Mouse (Mus musculus): ENCODE measurements at regions not wholly inside any gene's neighbourhood (a gene's known extent, or its start where the extent isn't known, plus 50 kb on each side); places are given as distances from the start of the nearest gene placed in this dataset.

GRCm38 (mm10) chr3:34328865-34329264 lies 247.7 kb upstream of the Dnajc19 start:
- Histone ChIP-seq H3K4me3 (ENCODE audit: low read depth, low read length) (no peak overlapping the region), H3K9ac (replicated peaks; ENCODE audit: low read length, poor library complexity, severe bottlenecking) (no peak overlapping the region), H3K36me3 (ENCODE audit: insufficient read depth, low read length) (no peaks in the 10 kb centered on the region), H3K27ac (ENCODE audit: low read depth, low read length) (no peak overlapping the region), H3K4me2 (ENCODE audit: low read depth, low read length, poor library complexity, severe bottlenecking) (no peak overlapping the region), H3K9me3 (ENCODE audit: low read length) (no peaks in the 10 kb centered on the region), H3K4me1 (ENCODE audit: insufficient read depth, low read length) (no peaks in the 10 kb centered on the region), H3K27me3 (ENCODE audit: insufficient read depth, low read length) (no peaks in the 10 kb centered on the region)
- peak; percentile 66 for TF ChIP-seq CTCF (IDR thresholded peaks at IDR 0.05)
- WGBS: 21% methylated on average over 2 of the region's 2 CpGs
- peak; percentile 84 for DNase-seq (ENCODE audit: low spot score)
- ATAC-seq (ENCODE audit: low FRiP score): no peak

GRCm38 (mm10) chr3:34325669-34326068 lies 244.5 kb upstream of the Dnajc19 start:
- no peak overlapping the region for H3K4me3 ChIP-seq (ENCODE audit: low read depth, low read length)
- DNase-seq (ENCODE audit: low spot score) (no peak), ATAC-seq (ENCODE audit: low FRiP score) (no peak)
- H3K27ac ChIP-seq (ENCODE audit: low read depth, low read length): no peak overlapping the region
- no peak overlapping the region for H3K4me2 ChIP-seq (ENCODE audit: low read depth, low read length, poor library complexity, severe bottlenecking)
- H3K4me1 ChIP-seq (ENCODE audit: insufficient read depth, low read length): peaks cover 4% of the 10 kb centered on the region; the same call in 1 of the 2 replicates
- no peaks in the 10 kb centered on the region for H3K9me3 ChIP-seq (ENCODE audit: low read length)
- 96% methylated on average over 1 of the region's 1 CpGs for WGBS
- H3K36me3 ChIP-seq (ENCODE audit: insufficient read depth, low read length): no peaks in the 10 kb centered on the region
- no peak for TF ChIP-seq CTCF (IDR thresholded peaks at IDR 0.05)
- H3K9ac ChIP-seq (replicated peaks; ENCODE audit: low read length, poor library complexity, severe bottlenecking): no peak overlapping the region
- H3K27me3 ChIP-seq (ENCODE audit: insufficient read depth, low read length): no peaks in the 10 kb centered on the region

GRCm38 (mm10) chr3:34322527-34323210 lies 241.5 kb upstream of the Dnajc19 start:
- no peak overlapping the region for H3K27ac ChIP-seq (ENCODE audit: low read depth, low read length)
- WGBS: 22% methylated on average over 15 of the region's 15 CpGs
- H3K4me3 ChIP-seq (ENCODE audit: low read depth, low read length): no peak overlapping the region
- no peaks in the 10 kb centered on the region for H3K9me3 ChIP-seq (ENCODE audit: low read length)
- no peaks in the 10 kb centered on the region for H3K27me3 ChIP-seq (ENCODE audit: insufficient read depth, low read length)
- ATAC-seq (ENCODE audit: low FRiP score) (peak; percentile 48; the same call in 1 of the 2 replicates), DNase-seq (ENCODE audit: low spot score) (peak; percentile 82)
- H3K4me2 ChIP-seq (ENCODE audit: low read depth, low read length, poor library complexity, severe bottlenecking): no peak overlapping the region
- H3K9ac ChIP-seq (replicated peaks; ENCODE audit: low read length, poor library complexity, severe bottlenecking): no peak overlapping the region
- H3K36me3 ChIP-seq (ENCODE audit: insufficient read depth, low read length): no peaks in the 10 kb centered on the region
- TF ChIP-seq CTCF (IDR thresholded peaks at IDR 0.05): peak; percentile 3; the same call in 1 of the 2 replicates
- peaks cover 4% of the 10 kb centered on the region; the same call in 1 of the 2 replicates for H3K4me1 ChIP-seq (ENCODE audit: insufficient read depth, low read length)

- WGBS: 62% methylated on average over 8 of the region's 8 CpGs
- Histone ChIP-seq H3K4me3 (ENCODE audit: low read depth, low read length) (no peak overlapping the region), H3K4me2 (ENCODE audit: low read depth, low read length, poor library complexity, severe bottlenecking) (no peak overlapping the region), H3K4me1 (ENCODE audit: insufficient read depth, low read length) (peaks cover 4% of the 10 kb centered on the region; the same call in 1 of the 2 replicates), H3K27ac (ENCODE audit: low read depth, low read length) (no peak overlapping the region), H3K9me3 (ENCODE audit: low read length) (no peaks in the 10 kb centered on the region), H3K27me3 (ENCODE audit: insufficient read depth, low read length) (no peaks in the 10 kb centered on the region), H3K9ac (replicated peaks; ENCODE audit: low read length, poor library complexity, severe bottlenecking) (no peak overlapping the region), H3K36me3 (ENCODE audit: insufficient read depth, low read length) (no peaks in the 10 kb centered on the region)
- DNase-seq (ENCODE audit: low spot score) (no peak), ATAC-seq (ENCODE audit: low FRiP score) (no peak)
- no peak for TF ChIP-seq CTCF (IDR thresholded peaks at IDR 0.05)
Observed at GRCm38 (mm10) chr3:34314798-34315197, 233.7 kb upstream of the Dnajc19 start.

- WGBS: 41% methylated on average over 11 of the region's 11 CpGs
- ATAC-seq (ENCODE audit: low FRiP score) (no peak), DNase-seq (ENCODE audit: low spot score) (no peak)
- no peaks in the 10 kb centered on the region for H3K9me3 ChIP-seq (ENCODE audit: low read length)
- H3K4me1 ChIP-seq (ENCODE audit: insufficient read depth, low read length): peaks cover 4% of the 10 kb centered on the region; the same call in 1 of the 2 replicates
- no peaks in the 10 kb centered on the region for H3K36me3 ChIP-seq (ENCODE audit: insufficient read depth, low read length)
- H3K4me3 ChIP-seq (ENCODE audit: low read depth, low read length): no peak overlapping the region
- TF ChIP-seq CTCF (IDR thresholded peaks at IDR 0.05): no peak
- no peaks in the 10 kb centered on the region for H3K27me3 ChIP-seq (ENCODE audit: insufficient read depth, low read length)
- no peak overlapping the region for H3K4me2 ChIP-seq (ENCODE audit: low read depth, low read length, poor library complexity, severe bottlenecking)
- no peak overlapping the region for H3K9ac ChIP-seq (replicated peaks; ENCODE audit: low read length, poor library complexity, severe bottlenecking)
- no peak overlapping the region for H3K27ac ChIP-seq (ENCODE audit: low read depth, low read length)
Observed at GRCm38 (mm10) chr3:34314393-34314792, 233.3 kb upstream of the Dnajc19 start.

GRCm38 (mm10) chr3:34311944-34312343 lies 230.8 kb upstream of the Dnajc19 start:
- H3K27me3 ChIP-seq (ENCODE audit: insufficient read depth, low read length): no peaks in the 10 kb centered on the region
- H3K4me3 ChIP-seq (ENCODE audit: low read depth, low read length): no peak overlapping the region
- peaks cover 4% of the 10 kb centered on the region; the same call in 1 of the 2 replicates for H3K4me1 ChIP-seq (ENCODE audit: insufficient read depth, low read length)
- WGBS: 68% methylated on average over 6 of the region's 6 CpGs
- H3K4me2 ChIP-seq (ENCODE audit: low read depth, low read length, poor library complexity, severe bottlenecking): no peak overlapping the region
- H3K9me3 ChIP-seq (ENCODE audit: low read length): no peaks in the 10 kb centered on the region
- TF ChIP-seq CTCF (IDR thresholded peaks at IDR 0.05): no peak
- no peak overlapping the region for H3K27ac ChIP-seq (ENCODE audit: low read depth, low read length)
- no peak overlapping the region for H3K9ac ChIP-seq (replicated peaks; ENCODE audit: low read length, poor library complexity, severe bottlenecking)
- H3K36me3 ChIP-seq (ENCODE audit: insufficient read depth, low read length): no peaks in the 10 kb centered on the region
- ATAC-seq (ENCODE audit: low FRiP score) (no peak), DNase-seq (ENCODE audit: low spot score) (no peak)
